Mouse (Mus musculus) embryonic facial prominence, embryonic 11.5 days (tissue): ENCODE results near the gene Spsb1. TPM values are rescaled to one million over a fixed set of nuclear protein-coding genes. Genes with fewer than 3 reads are reported as not detected.

Source experiments
- ATAC-seq: fragments of 200-750 bp; cut with Nextera tagmentation; replicated peaks from 2 replicates; pipeline ENCODE4 v1.8.0; 2017; ENCODE audit warnings: low read depth; ENCODE audit not compliant: insufficient number of reproducible peaks, low FRiP score, low TSS enrichment
- DNase-seq: peaks from one replicate; pipeline ENCODE4 v3.0.0-alpha.2; 2015; ENCODE audit warnings: low spot score
- H3K27ac ChIP-seq: fragments of 300-500 bp; sonication (generic); replicated peaks from 2 replicates; pipeline ENCODE4 v1.5.1; 2014; ENCODE audit warnings: mild to moderate bottlenecking, low read depth, low read length, control low read depth
- H3K27me3 ChIP-seq: fragments of 300-500 bp; sonication (generic); 2 replicates; pipeline ENCODE4 v1.6.1; 2014; ENCODE audit warnings: mild to moderate bottlenecking, low read length, moderate library complexity, mixed read lengths; ENCODE audit not compliant: control insufficient read depth, insufficient read depth
- H3K36me3 ChIP-seq: fragments of 300-500 bp; sonication (generic); replicated peaks from 2 replicates; pipeline ENCODE4 v1.6.1; 2014; ENCODE audit warnings: low read depth, mild to moderate bottlenecking, low read length, moderate library complexity, mixed read lengths; ENCODE audit not compliant: control insufficient read depth, insufficient read depth
- H3K4me1 ChIP-seq: fragments of 300-500 bp; sonication (generic); 2 replicates; pipeline ENCODE4 v1.6.1; 2014; ENCODE audit warnings: low read length, mixed read lengths; ENCODE audit not compliant: control insufficient read depth, insufficient read depth
- H3K4me2 ChIP-seq: fragments of 300-500 bp; sonication (generic); 2 replicates; pipeline ENCODE4 v1.6.1; 2014; ENCODE audit warnings: low read depth, mild to moderate bottlenecking, control low read depth, low read length, moderate library complexity
- H3K4me3 ChIP-seq: fragments of 300-500 bp; sonication (generic); 2 replicates; pipeline ENCODE4 v1.5.1; 2014; ENCODE audit warnings: low read depth, low read length, control low read depth
- H3K9ac ChIP-seq: fragments of 300-500 bp; sonication (generic); replicated peaks from 2 replicates; pipeline ENCODE4 v1.6.1; 2014; ENCODE audit warnings: mild to moderate bottlenecking, control low read depth, low read length
- H3K9me3 ChIP-seq: fragments of 300-500 bp; sonication (generic); replicated peaks from 2 replicates; pipeline ENCODE4 v1.6.1; 2016; ENCODE audit warnings: mild to moderate bottlenecking, low read length, inconsistent platforms, mixed read lengths; ENCODE audit not compliant: control insufficient read depth
- WGBS: fragments of 180-500 bp; shearing (Covaris S2); extraction: QIAGEN DNeasy Blood & Tissue Kit; methylation state at CpG from one replicate; pipeline ENCODE4 v1.1.7; 2014; 5-methylcytosine and 5-hydroxymethylcytosine counted together
- polyA plus RNA-seq: library from polyadenylated mRNA; unstranded; fragments of >200 nt; fragmentation: Nextera tagmentation; extraction: Ambion mirVana; gene quantifications from 2 replicates; pipeline ENCODE4 v1.2.1, GENCODE M21; 2014

Spsb1 gene
- polyA plus RNA-seq, 1 experiment from 2014 or later: 16.7 TPM

DNA sequence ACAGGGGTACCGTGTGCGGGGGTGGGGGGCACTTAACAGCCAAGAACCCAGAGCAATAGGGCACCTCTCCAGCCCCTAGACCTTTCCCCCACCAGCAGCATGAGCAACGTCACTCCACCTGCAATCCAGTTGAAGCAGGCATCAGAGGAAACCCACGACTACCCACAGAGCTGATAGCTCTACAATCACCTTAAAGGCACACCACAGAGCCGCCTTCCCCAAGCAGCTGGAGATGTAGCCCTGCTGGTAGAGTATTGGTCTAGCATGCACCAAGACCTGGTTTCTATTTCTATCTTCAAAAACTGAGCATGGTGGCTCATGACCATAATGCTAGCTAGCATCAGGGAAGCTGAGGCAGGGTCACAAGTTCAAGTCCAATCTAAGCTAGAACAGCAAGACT is 7.4 kb downstream of the Spsb1 start:
- Histone ChIP-seq H3K9ac (no peak overlapping the region), H3K27me3 (no peaks in the 10 kb centered on the region), H3K27ac (no peak overlapping the region), H3K9me3 (no peaks in the 10 kb centered on the region), H3K4me1 (peaks cover 25% of the 10 kb centered on the region), H3K36me3 (no peaks in the 10 kb centered on the region), H3K4me2 (no peak overlapping the region), H3K4me3 (no peak overlapping the region)
- DNase-seq (no peak), ATAC-seq (no peak)
- 72% methylated on average over 5 of the region's 5 CpGs for WGBS

DNA sequence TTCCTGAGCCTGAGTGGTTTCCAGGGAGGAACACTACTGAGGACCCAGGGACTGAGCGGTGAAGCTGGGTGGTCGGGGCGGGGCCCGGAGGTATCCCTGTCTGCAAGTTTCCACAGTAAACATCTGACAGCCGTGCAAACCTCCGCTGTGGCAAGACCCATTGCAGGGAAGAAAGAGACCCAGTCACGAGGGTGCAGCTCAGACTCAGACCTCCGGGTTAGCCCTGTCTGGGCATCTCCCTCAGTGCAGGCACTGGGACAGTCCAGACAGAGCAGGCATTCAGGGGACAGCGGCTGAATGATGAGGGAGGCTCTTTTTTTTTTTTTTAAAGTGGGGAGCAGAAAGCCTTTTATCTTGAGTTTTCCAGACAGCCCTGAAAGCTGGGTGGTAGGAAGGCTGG is 9.6 kb downstream of the Spsb1 start:
- Histone ChIP-seq H3K4me3 (no peak overlapping the region), H3K27me3 (no peaks in the 10 kb centered on the region), H3K27ac (no peak overlapping the region), H3K36me3 (no peaks in the 10 kb centered on the region), H3K4me1 (peaks cover 24% of the 10 kb centered on the region), H3K9ac (no peak overlapping the region), H3K4me2 (no peak overlapping the region), H3K9me3 (no peaks in the 10 kb centered on the region)
- WGBS: 24% methylated on average over 9 of the region's 9 CpGs
- ATAC-seq (no peak; the same call in 1 of the 2 replicates), DNase-seq (no peak)

DNA sequence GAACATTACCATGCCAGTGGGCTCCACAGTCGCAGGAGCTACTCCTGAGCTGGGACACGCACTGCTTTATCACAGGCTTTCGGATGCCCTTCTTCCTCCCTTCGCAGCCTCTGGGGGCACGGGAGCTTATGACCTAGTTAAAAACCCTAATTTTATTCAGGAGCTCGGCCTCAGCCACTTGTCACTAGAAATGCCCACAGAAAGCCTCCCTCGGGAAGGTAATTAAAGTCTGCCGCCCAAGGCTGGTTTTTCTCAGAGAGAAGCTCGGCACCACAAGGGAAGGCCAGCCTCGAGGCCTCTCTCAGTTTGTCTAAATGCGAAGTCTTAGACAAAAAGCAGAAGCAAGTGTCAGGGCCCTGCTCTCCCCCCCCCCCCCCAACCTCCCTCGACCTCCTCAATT is 10.6 kb downstream of the Spsb1 start:
- Histone ChIP-seq H3K4me3 (no peak overlapping the region), H3K27me3 (no peaks in the 10 kb centered on the region), H3K4me2 (no peak overlapping the region), H3K9me3 (no peaks in the 10 kb centered on the region), H3K4me1 (peaks cover 21% of the 10 kb centered on the region), H3K36me3 (no peaks in the 10 kb centered on the region), H3K27ac (no peak overlapping the region), H3K9ac (no peak overlapping the region)
- no peak for ATAC-seq
- DNase-seq: peak; percentile 69
- 24% methylated on average over 12 of the region's 12 CpGs for WGBS

DNA sequence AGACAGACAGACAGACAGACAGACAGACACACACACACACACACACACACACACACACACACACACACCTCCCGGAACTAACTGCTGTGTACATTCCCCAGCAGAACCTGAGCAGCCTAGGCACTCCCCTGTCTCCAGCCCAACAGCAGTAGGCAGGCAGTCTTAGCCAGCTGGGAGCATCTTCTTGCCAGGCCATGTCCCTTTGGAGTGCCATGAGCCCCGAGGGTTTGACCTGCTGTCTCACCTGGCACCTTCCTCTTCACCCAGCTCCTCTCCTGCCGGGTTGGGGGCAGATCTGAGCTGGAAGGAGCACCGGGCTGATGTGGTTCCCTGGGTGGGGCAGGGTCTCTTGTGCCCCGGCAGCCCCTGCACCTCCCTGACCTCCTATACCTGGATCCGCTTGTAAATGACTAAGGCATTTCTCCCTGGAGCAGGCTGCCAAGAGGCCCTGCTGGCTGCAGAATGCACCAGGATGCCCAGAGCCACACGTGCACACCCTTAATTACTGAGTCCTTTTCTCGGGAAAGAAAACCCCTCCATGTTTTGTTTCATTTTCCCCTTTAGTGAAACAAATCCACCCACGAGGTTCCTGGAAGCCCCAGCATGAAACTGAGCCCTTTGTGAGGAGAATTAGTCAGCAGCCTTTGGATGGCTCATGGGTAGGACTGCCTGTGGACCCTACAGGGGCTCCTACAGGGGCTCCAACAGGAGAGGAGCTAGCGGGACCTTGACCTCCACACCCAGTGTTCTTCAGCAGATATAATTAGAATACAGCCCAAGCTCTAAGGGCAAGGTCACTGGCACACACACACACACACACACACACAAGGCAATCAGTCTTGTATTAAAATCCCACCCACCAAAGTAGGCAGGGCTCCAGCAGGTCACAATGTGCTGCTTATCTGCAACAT is 11.8 kb downstream of the Spsb1 start:
- peaks cover 21% of the 10 kb centered on the region for H3K4me1 ChIP-seq
- no peak overlapping the region for H3K27ac ChIP-seq
- no peak overlapping the region for H3K4me2 ChIP-seq
- WGBS: 43% methylated on average over 10 of the region's 10 CpGs
- H3K36me3 ChIP-seq: no peaks in the 10 kb centered on the region
- no peak for ATAC-seq
- H3K9ac ChIP-seq: no peak overlapping the region
- no peaks in the 10 kb centered on the region for H3K27me3 ChIP-seq
- no peak for DNase-seq
- H3K4me3 ChIP-seq: no peak overlapping the region
- H3K9me3 ChIP-seq: no peaks in the 10 kb centered on the region

DNA sequence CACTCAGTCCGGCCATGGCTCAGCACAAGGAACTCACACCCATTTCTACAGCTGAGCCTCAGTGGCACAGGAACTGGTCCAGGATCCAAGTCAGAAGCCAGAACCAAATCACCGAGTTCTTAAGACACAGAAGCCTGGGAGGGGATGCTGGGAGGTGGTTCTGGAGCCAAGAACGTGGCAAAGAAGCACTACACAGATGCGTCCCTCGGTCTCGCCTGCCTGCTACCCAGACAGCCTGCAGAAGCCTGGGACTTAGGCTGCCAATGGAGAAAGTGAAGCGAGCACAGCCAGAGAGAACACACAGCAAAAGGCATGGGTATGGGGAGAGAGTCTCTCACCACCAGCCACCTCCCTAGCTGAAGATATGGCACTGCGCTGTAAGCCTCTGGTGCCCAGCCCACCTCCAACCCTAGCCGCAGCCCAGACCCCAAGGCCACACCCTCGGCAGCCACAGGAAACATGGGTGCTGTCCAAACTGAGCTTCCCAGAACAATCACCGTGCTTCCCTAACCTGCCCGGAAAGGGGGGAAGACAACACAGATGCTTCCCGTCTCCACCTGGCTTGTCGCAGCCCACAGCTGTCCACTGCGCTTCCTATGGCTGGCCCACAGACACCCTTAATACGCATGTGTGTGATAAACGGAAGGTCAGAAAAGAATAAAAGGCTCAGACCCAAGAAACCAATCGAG is 13.6 kb downstream of the Spsb1 start:
- Histone ChIP-seq H3K27ac (no peak overlapping the region; the same call in 1 of the 2 replicates), H3K36me3 (no peaks in the 10 kb centered on the region), H3K27me3 (no peaks in the 10 kb centered on the region), H3K4me1 (peaks cover 14% of the 10 kb centered on the region), H3K4me2 (no peak overlapping the region), H3K9me3 (no peaks in the 10 kb centered on the region), H3K4me3 (no peak overlapping the region), H3K9ac (no peak overlapping the region)
- ATAC-seq (no peak), DNase-seq (no peak)
- 83% methylated on average over 18 of the region's 18 CpGs for WGBS

DNA sequence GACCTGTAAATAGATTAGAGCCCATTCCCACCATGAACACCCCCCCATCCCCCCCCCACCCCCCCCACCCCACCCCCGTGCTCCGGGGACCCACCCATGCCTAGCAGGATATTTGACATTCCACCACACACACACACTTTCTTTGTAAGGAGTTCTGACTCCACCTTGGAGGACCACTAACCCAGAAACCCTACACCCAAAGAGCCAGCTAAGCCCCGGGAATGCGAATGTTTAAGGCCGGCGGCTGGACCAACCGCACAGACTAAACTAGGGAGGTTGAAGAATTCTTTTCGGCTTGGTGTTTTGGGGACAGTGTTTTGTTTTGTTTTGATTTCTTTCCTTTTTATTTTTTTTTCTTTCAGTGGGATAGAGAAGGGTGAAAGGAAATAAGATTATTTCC is 16.1 kb downstream of the Spsb1 start:
- H3K4me1 ChIP-seq: peaks cover 6% of the 10 kb centered on the region
- H3K9me3 ChIP-seq: no peaks in the 10 kb centered on the region
- ATAC-seq (no peak), DNase-seq (peak; percentile 77)
- no peak overlapping the region for H3K4me2 ChIP-seq
- no peak overlapping the region for H3K9ac ChIP-seq
- H3K36me3 ChIP-seq: no peaks in the 10 kb centered on the region
- 37% methylated on average over 8 of the region's 8 CpGs for WGBS
- H3K27ac ChIP-seq: no peak overlapping the region; the same call in 1 of the 2 replicates
- H3K4me3 ChIP-seq: no peak overlapping the region
- H3K27me3 ChIP-seq: no peaks in the 10 kb centered on the region

DNA sequence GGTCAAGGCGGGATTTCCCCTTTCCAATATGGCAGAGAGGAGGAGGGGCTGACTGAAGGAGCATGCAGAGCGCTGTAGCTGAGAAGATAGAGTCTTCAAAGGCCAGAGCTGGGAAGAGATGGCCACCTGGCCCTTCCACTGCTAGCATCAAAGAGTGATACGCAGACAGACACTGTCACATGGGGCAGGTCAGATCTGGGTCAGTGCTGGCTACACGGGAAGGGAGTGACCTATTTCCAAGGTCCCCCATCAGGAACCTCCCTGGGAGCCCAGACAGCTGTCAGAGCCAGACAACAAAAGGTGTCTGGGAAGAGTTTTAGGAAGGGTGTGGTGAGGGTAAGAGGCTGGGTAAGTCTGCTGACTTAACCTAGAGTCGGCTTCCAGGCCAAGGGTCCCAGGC is 17.9 kb downstream of the Spsb1 start:
- no peak overlapping the region for H3K27ac ChIP-seq
- ATAC-seq: no peak

DNA sequence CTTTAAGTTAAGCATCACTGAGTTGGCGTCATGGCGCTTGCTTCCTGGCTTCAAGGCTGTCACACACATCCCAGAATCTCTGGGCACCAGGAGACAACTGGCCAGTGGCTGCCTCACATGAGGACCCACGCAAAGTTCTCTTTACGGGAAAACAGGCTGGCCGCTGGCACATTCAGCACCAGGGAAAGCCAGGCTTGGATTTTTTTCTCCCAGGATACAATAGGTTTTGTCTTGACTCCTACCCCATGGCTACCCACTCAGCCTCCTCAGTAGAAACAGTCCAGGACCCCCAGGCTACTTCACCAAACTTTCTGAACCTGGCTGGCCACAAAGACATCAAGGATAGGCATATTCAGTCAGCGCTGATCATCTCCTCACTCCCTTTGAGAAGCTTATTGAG is 19.4 kb downstream of the Spsb1 start:
- peaks cover 2% of the 10 kb centered on the region for H3K4me1 ChIP-seq
- no peak for ATAC-seq
- WGBS: 84% methylated on average over 6 of the region's 6 CpGs

More for the DNA sequence above, 17.9 kb downstream of the Spsb1 start:
- no peak overlapping the region for H3K4me2 ChIP-seq
- H3K4me3 ChIP-seq: no peak overlapping the region
- 60% methylated on average over 5 of the region's 5 CpGs for WGBS
- no peak for DNase-seq
- no peaks in the 10 kb centered on the region for H3K36me3 ChIP-seq
- no peaks in the 10 kb centered on the region for H3K9me3 ChIP-seq
- peaks cover 2% of the 10 kb centered on the region for H3K4me1 ChIP-seq
- H3K9ac ChIP-seq: no peak overlapping the region
- H3K27me3 ChIP-seq: no peaks in the 10 kb centered on the region

More for the DNA sequence above, 19.4 kb downstream of the Spsb1 start:
- Histone ChIP-seq H3K4me2 (no peak overlapping the region), H3K4me3 (no peak overlapping the region), H3K9ac (no peak overlapping the region), H3K27ac (no peak overlapping the region), H3K9me3 (no peaks in the 10 kb centered on the region), H3K36me3 (no peaks in the 10 kb centered on the region), H3K27me3 (no peaks in the 10 kb centered on the region)
- DNase-seq: no peak
